ENCODE assay signal across 9 mouse cellular contexts in genomic region chr11:69196766-69197165, GRCm38 (mm10). TPM values are rescaled to one million over a fixed set of nuclear protein-coding genes. Genes with fewer than 3 reads are reported as not detected.
DNase-seq lines count a peak whose midpoint lies in the region; ATAC-seq lines count a peak whose summit lies in the region.
"Had no signal": no experiment of that assay in that cellular context is flagged by ENCODE, and none has a peak within 500 bp of the region (broad histone marks: within the 10 kb centered on the region; RNA-seq: fewer than 3 reads in every experiment).

No protein-coding gene starts in this region.

- no peak overlapping the region for H3K27ac ChIP-seq in hindbrain, embryonic 16.5 days (ENCODE audit: low read depth, low read length)
- no peak overlapping the region for H3K27ac ChIP-seq in neural tube, embryonic 15.5 days (replicated peaks)

- H3K9me3 ChIP-seq in megakaryocyte, embryonic 14.5 days = no peaks in the 10 kb centered on the region
- H3K9me3 ChIP-seq in hindbrain, embryonic 16.5 days (ENCODE audit: control insufficient read depth, low read length) = no peaks in the 10 kb centered on the region
- H3K9me3 ChIP-seq in neural tube, embryonic 15.5 days (replicated peaks) = no peaks in the 10 kb centered on the region

- peak overlapping the region; percentile 59 for H3K4me2 ChIP-seq in hindbrain, embryonic 16.5 days (ENCODE audit: low read length)
- peak overlapping the region; percentile 58 for H3K4me2 ChIP-seq in neural tube, embryonic 15.5 days

- WGBS in hindbrain, embryonic 16.5 days = 11% methylated on average over 5 of the region's 5 CpGs
- 3% methylated on average over 5 of the region's 5 CpGs for WGBS in neural tube, embryonic 15.5 days

- peaks cover 59% of the 10 kb centered on the region for H3K27me3 ChIP-seq in megakaryocyte, embryonic 14.5 days (replicated peaks)
- peaks cover 16% of the 10 kb centered on the region for H3K27me3 ChIP-seq in hindbrain, embryonic 16.5 days (replicated peaks; ENCODE audit: control insufficient read depth, insufficient read depth, low read length)
- H3K27me3 ChIP-seq in neural tube, embryonic 15.5 days (replicated peaks) = peaks cover 29% of the 10 kb centered on the region

- H3K36me3 ChIP-seq in megakaryocyte, embryonic 14.5 days (replicated peaks; ENCODE audit: low read length) = no peaks in the 10 kb centered on the region
- H3K36me3 ChIP-seq in hindbrain, embryonic 16.5 days (ENCODE audit: control insufficient read depth, insufficient read depth, low read length) = no peaks in the 10 kb centered on the region
- no peaks in the 10 kb centered on the region for H3K36me3 ChIP-seq in neural tube, embryonic 15.5 days

- peak overlapping the region; percentile 80 for H3K4me3 ChIP-seq in megakaryocyte, embryonic 14.5 days (replicated peaks)
- peak overlapping the region; percentile 34 for H3K4me3 ChIP-seq in hindbrain, embryonic 16.5 days (ENCODE audit: low read length)
- peak overlapping the region; percentile 30; the same call in 1 of the 2 replicates for H3K4me3 ChIP-seq in neural tube, embryonic 15.5 days (replicated peaks)
- H3K4me3 ChIP-seq: myocyte had no signal

- H3K9ac ChIP-seq in hindbrain, embryonic 16.5 days (ENCODE audit: low read depth, low read length) = peak overlapping the region; percentile 46
- peak overlapping the region; percentile 33; the same call in 1 of the 2 replicates for H3K9ac ChIP-seq in neural tube, embryonic 15.5 days (replicated peaks)

- ATAC-seq in megakaryocyte, adult 5-6 weeks (ENCODE audit: poor library complexity, severe bottlenecking) = no peak
- ATAC-seq in hindbrain, embryonic 16.5 days = no peak
- no peak for ATAC-seq in neural tube, embryonic 15.5 days (ENCODE audit: low FRiP score)

- DNase-seq in embryo, embryonic 10.5 days (ENCODE audit: low spot score) = peak; percentile 18
- DNase-seq in thymus, postnatal 0 days (ENCODE audit: low spot score) = no peak
- no peak for DNase-seq in right cerebral cortex, postnatal 14 days
- no peak for DNase-seq in lung, postnatal 14 days

- H3K4me1 ChIP-seq in megakaryocyte, embryonic 14.5 days = peaks cover 18% of the 10 kb centered on the region
- peaks cover 10% of the 10 kb centered on the region; the same call in 1 of the 2 replicates for H3K4me1 ChIP-seq in hindbrain, embryonic 16.5 days (ENCODE audit: control insufficient read depth, insufficient read depth, low read depth, low read length)
- H3K4me1 ChIP-seq in neural tube, embryonic 15.5 days = peaks cover 15% of the 10 kb centered on the region

RNA-seq across cellular contexts. Expression of gene Alox8, which starts 0.9 kb away (rescaled TPM):
- polyA plus RNA-seq in megakaryocyte, embryonic 14.5 days (2012; ENCODE audit: insufficient read depth, low replicate concordance) = not detected in 2 replicates
- 1.3 and 1.5 TPM in 2 replicates for total RNA-seq in megakaryocyte, adult 5-6 weeks (2015)
- 1.8 and 2.0 TPM in 2 replicates for total RNA-seq in megakaryocyte, adult 5-6 weeks (2017)
- 0.73 and 0.84 TPM in 2 replicates for polyA plus RNA-seq in hindbrain, embryonic 16.5 days (2015; fragmentation: Nextera tagmentation; extraction: Ambion mirVana)
- 0.36 TPM in 2 replicates for polyA plus RNA-seq in neural tube, embryonic 15.5 days (2015; fragmentation: Nextera tagmentation; extraction: Ambion mirVana)
- polyA plus RNA-seq in thymus, postnatal 0 days (2015; fragmentation: Nextera tagmentation; extraction: Ambion mirVana) = 0.14 and 0.17 TPM in 2 replicates
- polyA plus RNA-seq: myocyte had no signal

RNA-seq across cellular contexts. Expression of gene Alox12b, which starts 40.0 kb away (rescaled TPM):
- not detected in 2 replicates for polyA plus RNA-seq in megakaryocyte, embryonic 14.5 days (2012; ENCODE audit: insufficient read depth, low replicate concordance)
- not detected in 2 replicates for total RNA-seq in megakaryocyte, adult 5-6 weeks (2015)
- not detected in 2 replicates for total RNA-seq in megakaryocyte, adult 5-6 weeks (2017)
- 0.65 and 0.95 TPM in 2 replicates for polyA plus RNA-seq in hindbrain, embryonic 16.5 days (2015; fragmentation: Nextera tagmentation; extraction: Ambion mirVana)
- 0.95 and 1.0 TPM in 2 replicates for polyA plus RNA-seq in neural tube, embryonic 15.5 days (2015; fragmentation: Nextera tagmentation; extraction: Ambion mirVana)
- 0.44 and 0.49 TPM in 2 replicates for polyA plus RNA-seq in thymus, postnatal 0 days (2015; fragmentation: Nextera tagmentation; extraction: Ambion mirVana)
- polyA plus RNA-seq: myocyte had no signal

RNA-seq across cellular contexts. Expression of gene Gucy2e, which starts 40.1 kb away (rescaled TPM):
- 0.07 and 0.38 TPM in 2 replicates for polyA plus RNA-seq in megakaryocyte, embryonic 14.5 days (2012; ENCODE audit: insufficient read depth, low replicate concordance)
- 0.16 TPM in 1 of 2 replicates, not detected in the other for total RNA-seq in megakaryocyte, adult 5-6 weeks (2015)
- 0.07 and 0.33 TPM in 2 replicates for total RNA-seq in megakaryocyte, adult 5-6 weeks (2017)
- 0.51 and 0.69 TPM in 2 replicates for polyA plus RNA-seq in hindbrain, embryonic 16.5 days (2015; fragmentation: Nextera tagmentation; extraction: Ambion mirVana)
- 0.38 and 0.46 TPM in 2 replicates for polyA plus RNA-seq in neural tube, embryonic 15.5 days (2015; fragmentation: Nextera tagmentation; extraction: Ambion mirVana)
- polyA plus RNA-seq in thymus, postnatal 0 days (2015; fragmentation: Nextera tagmentation; extraction: Ambion mirVana) = not detected in 2 replicates
- polyA plus RNA-seq: myocyte had no signal

Comparison
In these comparisons a context has a peak if more than half of its experiments do, and no peak if none do; other contexts are left out.
1. H3K4me3 ChIP-seq: peak in every context shown above with its lines; median percentile 80 in megakaryocyte, embryonic 14.5 days; 34 in hindbrain, embryonic 16.5 days; 30 in neural tube, embryonic 15.5 days.